Mouse (Mus musculus) MEL (cell line): ENCODE data around the gene Bpifa2.

ENCODE experiments used
- CTCF ChIP-seq, 3 experiments: IDR thresholded peaks in 2 of 3; conservative IDR thresholded peaks in 1 of 3; 2 replicates each; pipeline ENCODE4 v1.5.1; 2011 to 2012; ENCODE audit warnings: low read length in 3 of 3, low read depth in 2 of 3, mild to moderate bottlenecking in 2 of 3, improper control_type of control experiment in 1 of 3, inconsistent platforms in 1 of 3, mixed read lengths in 1 of 3, moderate library complexity in 1 of 3; ENCODE audit not compliant: control insufficient read depth in 1 of 3, insufficient read depth in 1 of 3, poor library complexity in 1 of 3, severe bottlenecking in 1 of 3
- ELF1 ChIP-seq: IDR thresholded peaks from 2 replicates; pipeline ENCODE4 v1.6.1; 2014; ENCODE audit warnings: low read depth, mild to moderate bottlenecking, inconsistent platforms, low read length, improper control_type of control experiment, moderate library complexity
- EP300 ChIP-seq, 2 experiments: IDR thresholded peaks; 2 replicates each; pipeline ENCODE4 v1.6.1; 2011; ENCODE audit warnings: improper control_type of control experiment in 2 of 2, low read length in 2 of 2, low read depth in 1 of 2, mild to moderate bottlenecking in 1 of 2
- ETS1 ChIP-seq: IDR thresholded peaks from 2 replicates; pipeline ENCODE4 v1.6.1; 2012; ENCODE audit warnings: low read depth, mild to moderate bottlenecking, inconsistent platforms, low read length, improper control_type of control experiment, moderate library complexity
- GATA1 ChIP-seq: IDR thresholded peaks from 2 replicates; pipeline ENCODE4 v1.6.1; 2011; ENCODE audit warnings: low read depth, low read length, improper control_type of control experiment
- HCFC1 ChIP-seq: IDR thresholded peaks from 2 replicates; pipeline ENCODE4 v1.6.1; 2012; ENCODE audit warnings: low read depth, mild to moderate bottlenecking, inconsistent platforms, low read length, improper control_type of control experiment, moderate library complexity
- JUND ChIP-seq: IDR thresholded peaks from 2 replicates; pipeline ENCODE4 v1.6.1; 2011; ENCODE audit warnings: low read depth, mild to moderate bottlenecking, improper control_type of control experiment, low read length
- MXI1 ChIP-seq: IDR thresholded peaks from 2 replicates; pipeline ENCODE4 v1.6.1; 2011; ENCODE audit warnings: mild to moderate bottlenecking, low read depth, low read length, improper control_type of control experiment
- POLR2A ChIP-seq, 2 experiments: IDR thresholded peaks; 2 replicates each; pipeline ENCODE4 v1.6.1; 2011 to 2012; ENCODE audit warnings: low read length in 2 of 2, mild to moderate bottlenecking in 2 of 2, control low read depth in 1 of 2, improper control_type of control experiment in 1 of 2, low read depth in 1 of 2, moderate library complexity in 1 of 2; ENCODE audit not compliant: control insufficient read depth in 1 of 2, insufficient read depth in 1 of 2, poor library complexity in 1 of 2
- POLR2AphosphoS2 ChIP-seq: IDR thresholded peaks from 2 replicates; pipeline ENCODE4 v1.6.1; 2011; ENCODE audit warnings: low read length, improper control_type of control experiment
- RCOR1 ChIP-seq: IDR thresholded peaks from 2 replicates; pipeline ENCODE4 v1.6.1; 2012; ENCODE audit warnings: low read depth, mild to moderate bottlenecking, inconsistent platforms, low read length, improper control_type of control experiment
- ZC3H11A ChIP-seq: IDR thresholded peaks from 2 replicates; pipeline ENCODE4 v1.6.1; 2012; ENCODE audit warnings: low read depth, mild to moderate bottlenecking, inconsistent platforms, low read length, improper control_type of control experiment
- ZNF384 ChIP-seq: IDR thresholded peaks from 2 replicates; pipeline ENCODE4 v1.6.1; 2012; ENCODE audit warnings: low read depth, mild to moderate bottlenecking, inconsistent platforms, low read length, improper control_type of control experiment

- no peak for TF ChIP-seq CTCF (IDR thresholded peaks at IDR 0.05 in 2 of 3, conservative IDR thresholded peaks at IDR 0.05 in 1 of 3; ENCODE audit: control insufficient read depth in 1 of 3, insufficient read depth in 1 of 3, low read depth in 2 of 3, low read length in 3 of 3, poor library complexity in 1 of 3, severe bottlenecking in 1 of 3)
- no peak for TF ChIP-seq POLR2A (IDR thresholded peaks at IDR 0.05; ENCODE audit: control insufficient read depth in 1 of 2, insufficient read depth in 1 of 2, low read depth in 1 of 2, low read length in 2 of 2, poor library complexity in 1 of 2)
- TF ChIP-seq MXI1 = no peak
- no peak for TF ChIP-seq POLR2AphosphoS2
- TF ChIP-seq ZNF384 = no peak
- no peak for TF ChIP-seq HCFC1
- TF ChIP-seq GATA1 = no peak
- no peak for TF ChIP-seq EP300 (IDR thresholded peaks at IDR 0.05; ENCODE audit: low read depth in 1 of 2, low read length in 2 of 2)
- TF ChIP-seq RCOR1 = no peak
- no peak for TF ChIP-seq ZC3H11A
- TF ChIP-seq JUND = no peak
- no peak for TF ChIP-seq ELF1
- no peak for TF ChIP-seq ETS1
These were observed 37.8 kb upstream of the Bpifa2 start for GRCm38 (mm10) chr2:153970221-153970620.
